Mouse (Mus musculus) fibroblast of lung, adult 2 months (primary cell): ENCODE data around the gene Arfip1.

ENCODE experiments used
- DNase-seq: peaks from one replicate; pipeline ENCODE4 v3.0.0-alpha.2; 2011; ENCODE audit warnings: low read depth

Arfip1 gene

DNA sequence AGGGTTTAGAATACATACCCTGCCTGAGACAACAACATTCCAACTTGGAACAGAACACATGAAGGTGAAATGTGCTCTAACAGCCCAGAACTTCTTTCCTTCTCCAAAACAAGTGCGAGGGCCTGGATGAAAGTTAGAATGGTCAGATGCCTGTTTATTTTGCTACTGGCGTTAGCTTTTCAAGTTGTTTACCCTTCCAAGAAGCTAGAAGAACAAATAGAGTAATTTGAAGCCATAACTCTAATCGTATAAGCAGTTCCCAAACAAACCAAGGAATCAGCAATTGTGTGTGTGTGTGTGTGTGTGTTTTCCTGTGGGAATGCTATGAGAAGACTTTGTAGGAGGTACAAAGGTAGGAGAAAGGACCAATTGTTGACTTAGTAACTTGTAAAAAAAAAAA is 97.5 kb downstream of the Arfip1 start:
- DNase-seq, result no peak

DNA sequence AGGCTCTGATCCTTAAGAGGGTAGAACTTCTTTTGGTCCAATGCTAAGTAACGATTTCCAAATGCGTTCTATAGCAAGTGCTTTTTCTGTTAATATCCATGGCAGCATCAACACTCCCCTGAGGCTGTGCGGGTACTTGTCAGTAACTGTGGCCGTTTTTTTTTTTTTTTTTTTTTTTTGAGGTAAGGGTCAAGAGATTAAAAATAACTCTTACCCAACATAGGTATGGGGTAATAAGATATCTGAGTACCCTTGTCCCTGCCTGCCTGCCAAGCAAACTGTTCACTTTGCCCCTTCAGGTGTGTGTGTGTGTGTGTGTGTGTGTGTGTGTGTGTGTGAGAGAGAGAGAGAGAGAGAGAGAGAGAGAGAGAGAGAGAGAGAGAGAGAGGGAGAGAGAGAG is 98.1 kb downstream of the Arfip1 start:
- DNase-seq, result no peak

DNA sequence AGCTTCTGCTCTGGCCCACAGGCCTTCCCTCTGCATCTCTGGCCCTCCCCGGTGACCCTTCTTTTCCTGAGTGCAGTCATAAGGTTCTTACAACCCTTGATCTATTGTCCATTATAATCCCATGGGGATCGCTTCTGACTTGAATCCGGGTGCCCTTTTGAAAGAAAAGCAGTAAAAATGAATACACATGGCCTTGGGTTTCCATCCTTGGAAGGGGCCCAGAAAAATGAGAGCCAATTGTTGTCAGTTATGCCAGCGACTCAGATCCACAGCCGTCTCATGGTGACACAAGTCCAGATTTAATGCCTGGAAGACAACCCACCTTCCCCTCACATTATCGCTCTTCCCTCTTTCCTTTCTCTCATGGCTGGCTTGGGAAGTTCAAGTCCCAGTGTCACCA is 100.3 kb downstream of the Arfip1 start:
- DNase-seq, result no peak

DNA sequence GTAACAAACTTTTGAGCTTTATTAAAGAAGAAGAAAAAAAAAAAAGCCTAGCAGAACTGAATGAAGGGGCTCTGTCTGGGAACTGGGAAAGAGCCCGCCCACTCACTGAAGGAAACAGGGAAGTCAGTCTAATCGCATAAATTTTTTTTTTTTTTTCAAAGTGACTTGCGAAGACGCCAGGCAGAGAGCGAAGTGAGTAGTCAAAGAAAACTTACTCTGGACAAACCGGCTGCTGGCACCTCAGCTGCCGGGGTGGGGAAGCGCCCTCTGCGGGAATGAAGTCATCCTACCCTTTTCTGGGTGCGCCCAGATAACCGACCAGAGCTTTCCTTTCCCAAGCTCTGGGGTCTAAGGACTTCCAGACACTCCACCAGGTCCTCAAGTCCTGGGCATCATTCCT is 101.3 kb downstream of the Arfip1 start:
- DNase-seq, result peak; percentile 49

DNA sequence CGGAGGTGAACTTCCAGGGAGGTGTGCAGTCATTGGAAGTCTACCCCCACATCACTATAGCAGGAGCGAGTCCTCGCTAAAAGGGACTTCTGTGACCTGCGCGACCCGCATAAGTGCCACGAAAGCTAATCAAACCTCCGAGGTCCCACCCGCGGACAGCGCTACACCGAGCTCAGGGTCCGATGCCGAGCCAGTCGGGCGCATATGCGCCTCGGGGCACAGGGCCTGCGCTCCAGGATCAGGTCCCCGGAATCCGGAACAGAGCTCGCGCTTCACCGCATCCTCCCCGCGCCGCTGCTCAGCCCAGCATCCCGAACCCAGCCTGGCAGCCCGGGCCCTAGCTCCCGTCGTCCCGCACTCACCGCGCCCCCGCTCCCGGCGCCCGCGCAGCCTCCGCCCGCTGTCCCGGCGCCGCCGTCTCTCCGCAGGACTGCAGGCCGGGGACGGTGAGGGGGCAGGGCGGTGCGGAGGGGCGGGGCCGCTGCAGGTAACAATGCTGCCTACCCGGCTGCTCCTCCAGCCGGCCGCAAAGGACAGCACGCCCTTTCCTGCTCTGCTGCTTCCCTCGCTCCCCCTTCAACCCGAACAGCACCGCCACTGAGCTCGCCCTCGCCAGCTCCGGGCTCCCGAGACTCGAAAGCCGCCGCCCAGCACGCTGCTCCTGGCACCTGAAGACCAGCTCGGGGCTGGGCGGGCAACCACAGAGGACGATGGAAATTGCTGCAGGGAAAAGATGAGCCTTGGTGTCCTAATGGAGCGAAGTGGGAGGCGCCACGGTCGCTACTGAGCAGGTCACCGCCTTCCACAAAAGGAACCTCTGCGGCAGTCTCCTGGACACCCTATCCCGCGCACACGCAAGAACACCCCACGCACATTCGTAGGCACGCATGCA is 102.2 kb downstream of the Arfip1 start, which contains the start of gene Fhdc1:
TSS of gene Fhdc1 (minus strand) at position 424 of the 892 bp plus-strand sequence.
- DNase-seq, result no peak

DNA sequence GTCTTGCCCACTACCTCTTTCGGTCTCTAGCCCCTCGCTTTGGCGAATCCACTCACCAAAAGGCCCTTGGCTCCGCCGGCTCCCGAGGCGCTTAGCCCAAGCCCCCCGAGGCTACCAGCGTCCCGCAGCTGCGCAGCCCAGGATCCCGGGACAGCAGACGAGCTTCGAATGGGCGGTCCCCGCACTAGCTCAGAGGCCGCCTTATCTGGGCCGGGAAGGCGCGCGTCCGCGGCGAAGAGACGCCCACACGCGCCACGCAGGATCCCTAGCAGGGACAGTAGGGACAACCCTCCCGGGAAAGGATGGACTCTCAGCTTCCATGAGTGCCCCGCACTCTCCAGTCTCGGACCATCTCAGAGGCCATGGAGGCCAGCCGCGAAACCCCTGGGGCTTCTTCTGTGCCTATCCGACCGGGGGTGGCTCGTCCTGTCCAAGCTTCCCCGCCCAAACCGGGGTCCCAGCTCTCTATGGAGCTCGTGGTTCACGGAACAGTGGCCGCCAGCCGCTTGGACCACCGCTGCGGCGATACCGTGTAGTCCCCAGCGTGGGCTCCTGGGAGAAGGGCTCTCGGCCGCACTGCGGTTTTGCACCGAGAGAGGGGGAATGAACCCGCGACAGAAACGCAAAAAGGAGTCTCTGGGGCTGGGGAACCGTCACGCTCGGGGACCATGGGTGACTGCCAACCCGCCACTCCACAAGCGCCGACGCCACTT is 103.0 kb downstream of the Arfip1 start:
- DNase-seq, result no peak

DNA sequence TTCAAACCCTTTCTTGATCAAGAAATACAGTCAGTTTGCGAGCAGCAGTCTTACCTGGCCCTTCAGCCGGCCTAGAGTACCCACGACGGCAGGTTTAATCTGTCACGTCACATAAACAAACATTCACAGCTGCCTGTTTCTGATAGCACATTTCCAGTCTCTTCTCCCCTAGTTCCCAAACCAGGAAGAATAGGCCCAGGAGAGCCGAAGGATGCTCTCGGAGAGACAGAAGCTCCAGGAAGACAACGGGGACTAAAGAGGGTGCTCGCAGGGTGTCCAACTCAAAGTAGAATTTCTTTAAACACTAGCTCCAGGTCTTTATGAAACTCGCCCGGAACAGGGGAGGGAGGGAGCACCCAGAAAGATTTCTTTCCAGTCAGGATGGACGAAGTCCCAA is 103.5 kb downstream of the Arfip1 start:
- DNase-seq, result no peak

DNA sequence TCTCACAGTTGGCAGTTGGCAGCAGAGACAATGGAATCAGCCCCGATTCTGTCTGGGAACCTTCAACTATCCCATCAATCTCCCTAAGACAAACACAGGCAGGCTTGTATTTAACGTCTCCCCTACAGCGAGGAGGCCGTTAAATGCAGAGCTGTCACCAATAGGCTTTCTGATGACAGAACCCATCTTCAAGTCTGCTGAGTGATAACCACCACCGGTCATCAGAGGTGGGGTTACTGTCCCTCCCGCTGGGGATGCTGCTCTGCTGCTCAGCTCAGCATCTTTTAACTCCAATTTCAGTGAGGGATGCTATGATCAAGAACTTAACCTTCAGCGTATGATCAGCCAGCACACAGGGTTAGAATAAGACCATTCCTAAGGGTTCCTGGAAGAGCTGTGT is 104.2 kb downstream of the Arfip1 start:
- no peak for DNase-seq

DNA sequence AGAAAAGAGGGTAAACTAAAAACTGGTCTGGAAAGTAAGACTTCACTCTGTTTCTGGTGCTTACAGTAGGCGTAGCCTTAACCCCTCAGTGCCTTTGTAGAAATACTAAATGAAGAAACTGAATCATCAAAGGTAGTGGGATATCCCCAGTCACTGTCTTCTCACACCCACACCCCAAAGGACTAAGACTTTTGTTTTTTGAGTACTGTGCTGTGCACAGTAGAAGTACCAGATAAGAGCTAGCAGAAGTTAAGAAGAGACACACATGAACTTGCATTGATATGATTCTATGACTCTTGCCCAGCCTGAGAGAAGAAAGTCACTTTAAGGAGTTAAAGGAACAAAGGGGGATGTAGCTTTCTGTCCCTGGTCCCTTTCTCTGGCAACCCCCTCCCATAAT is 104.9 kb downstream of the Arfip1 start:
- no peak for DNase-seq

DNA sequence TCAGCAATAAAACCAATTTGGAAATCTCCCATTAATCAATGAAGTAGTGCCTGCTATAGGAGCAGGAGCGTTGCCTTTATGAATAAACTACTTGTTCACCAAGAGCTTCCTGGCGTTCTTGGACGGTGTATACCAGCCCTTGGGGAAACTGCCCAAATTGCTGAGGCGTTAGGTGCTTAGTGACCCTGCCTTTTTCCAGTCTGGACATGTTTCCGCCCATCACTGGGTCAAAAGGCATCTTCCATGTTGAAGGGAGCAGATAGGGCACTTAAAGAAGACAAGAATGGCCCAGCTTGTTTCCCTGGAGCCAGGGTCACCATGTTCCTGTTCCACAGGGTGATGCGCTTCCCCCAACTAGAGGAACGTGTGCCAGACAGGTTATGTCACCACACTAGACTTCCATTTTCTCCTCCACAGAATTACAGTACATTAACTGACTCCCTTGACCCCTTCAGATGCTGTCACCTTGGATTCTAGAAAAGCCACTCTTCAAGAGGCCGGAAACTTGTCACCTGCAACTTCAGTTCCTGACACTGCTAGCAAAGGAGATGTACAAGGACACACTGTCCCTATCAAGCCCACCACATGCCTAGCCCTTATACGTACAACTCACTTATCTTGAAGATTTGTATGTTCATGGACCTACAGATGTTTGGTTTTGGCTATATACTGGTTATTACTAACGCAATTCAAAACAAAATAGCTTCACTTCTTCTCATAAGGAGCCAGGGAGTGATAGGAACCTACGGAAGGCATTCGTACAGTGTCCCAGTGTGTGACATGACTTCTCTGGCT is 107.2 kb downstream of the Arfip1 start:
- no peak for DNase-seq

DNA sequence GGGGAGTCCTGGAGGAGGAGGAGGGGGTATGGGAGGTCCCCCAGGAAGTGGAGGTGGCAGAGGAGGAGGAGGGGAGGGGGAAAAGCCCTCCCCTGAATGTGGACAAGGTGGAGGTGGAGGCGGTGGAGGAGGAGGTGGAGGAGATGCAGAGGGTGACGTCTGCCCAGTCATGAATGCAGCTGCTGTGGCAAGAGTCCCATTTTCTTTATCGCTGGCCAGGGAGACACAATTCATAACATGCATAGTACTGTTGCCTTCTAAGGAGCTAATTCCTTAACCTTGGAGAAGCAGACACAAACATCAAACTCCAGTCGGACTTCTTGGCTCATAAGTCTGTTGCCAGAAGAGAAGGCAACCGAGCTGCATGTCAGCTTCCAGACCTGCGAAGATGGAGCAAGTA is 108.0 kb downstream of the Arfip1 start:
- no peak for DNase-seq

DNA sequence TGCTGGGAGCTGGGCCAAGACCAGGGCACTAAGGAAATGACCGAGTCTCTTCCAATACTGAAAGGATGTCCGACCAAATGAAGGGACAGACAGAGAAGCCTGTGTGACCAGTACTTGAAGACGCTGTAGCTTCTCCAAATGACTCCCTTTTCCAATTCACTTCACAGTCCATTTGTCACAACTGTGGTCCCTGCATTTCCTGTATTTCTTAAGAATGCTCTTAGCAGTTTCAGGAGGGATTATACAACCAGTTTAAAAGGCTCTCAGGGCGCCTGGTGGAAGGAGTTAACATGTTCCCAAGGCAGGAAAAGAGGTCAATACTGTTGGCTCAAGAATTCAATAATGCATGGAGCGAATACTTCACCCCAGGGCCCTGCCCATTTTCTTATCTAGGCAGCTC is 109.5 kb downstream of the Arfip1 start:
- DNase-seq, result no peak

DNA sequence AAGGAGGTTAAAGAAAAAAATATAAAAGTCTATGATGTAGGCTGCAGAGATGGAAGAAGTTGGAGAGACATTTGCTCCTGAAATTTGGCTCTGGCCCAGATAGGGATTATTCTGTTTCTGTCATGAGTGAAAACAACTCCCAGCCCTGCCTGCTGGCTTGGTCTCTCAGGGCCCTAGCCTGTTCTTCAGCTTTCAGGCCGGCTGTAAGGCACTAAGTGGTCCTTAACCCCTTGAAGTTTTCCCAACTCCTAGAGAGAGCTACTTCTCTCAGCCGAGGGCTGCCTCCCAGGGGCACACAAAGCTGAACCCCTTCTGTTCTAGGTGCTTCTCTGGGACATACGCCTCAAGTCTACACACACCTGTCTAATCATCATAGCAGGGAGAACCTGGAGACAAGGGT is 109.9 kb downstream of the Arfip1 start:
- no peak for DNase-seq

DNA sequence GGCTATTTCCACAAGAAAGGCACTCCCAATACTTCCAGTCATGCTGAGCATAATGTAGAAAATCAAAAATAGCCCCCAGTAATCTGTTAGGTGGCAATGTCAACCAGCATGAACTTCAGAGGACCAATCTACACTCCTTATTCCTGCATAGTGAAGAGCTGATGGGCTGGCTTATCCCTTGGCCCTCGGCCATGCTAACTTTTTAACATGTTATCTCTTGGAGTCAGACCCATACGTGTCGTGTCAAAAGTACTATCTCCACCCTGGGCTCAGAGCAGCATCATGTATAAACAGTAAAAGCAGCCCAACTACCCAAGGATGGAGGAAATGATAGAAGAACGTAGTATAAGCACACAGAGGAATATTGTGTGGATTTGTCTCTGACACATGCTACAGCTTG is 111.3 kb downstream of the Arfip1 start:
- no peak for DNase-seq

DNA sequence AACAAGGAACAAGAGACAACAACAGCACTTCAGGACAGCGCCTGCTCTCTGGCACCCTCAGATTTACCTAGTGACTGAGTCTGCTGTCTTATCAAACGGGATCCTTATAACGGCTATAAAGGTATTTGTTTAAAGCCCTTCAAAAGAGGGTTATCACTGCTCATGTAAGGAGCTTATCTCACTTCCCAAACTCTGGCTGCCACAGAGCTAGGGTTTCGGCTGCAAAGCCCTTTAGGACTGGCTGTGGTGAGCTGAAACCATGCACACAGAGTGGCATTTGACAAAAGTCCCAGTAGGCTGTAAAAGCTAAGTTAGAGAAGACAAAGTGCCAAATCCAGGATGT is 114.3 kb downstream of the Arfip1 start:
- DNase-seq, result no peak

DNA sequence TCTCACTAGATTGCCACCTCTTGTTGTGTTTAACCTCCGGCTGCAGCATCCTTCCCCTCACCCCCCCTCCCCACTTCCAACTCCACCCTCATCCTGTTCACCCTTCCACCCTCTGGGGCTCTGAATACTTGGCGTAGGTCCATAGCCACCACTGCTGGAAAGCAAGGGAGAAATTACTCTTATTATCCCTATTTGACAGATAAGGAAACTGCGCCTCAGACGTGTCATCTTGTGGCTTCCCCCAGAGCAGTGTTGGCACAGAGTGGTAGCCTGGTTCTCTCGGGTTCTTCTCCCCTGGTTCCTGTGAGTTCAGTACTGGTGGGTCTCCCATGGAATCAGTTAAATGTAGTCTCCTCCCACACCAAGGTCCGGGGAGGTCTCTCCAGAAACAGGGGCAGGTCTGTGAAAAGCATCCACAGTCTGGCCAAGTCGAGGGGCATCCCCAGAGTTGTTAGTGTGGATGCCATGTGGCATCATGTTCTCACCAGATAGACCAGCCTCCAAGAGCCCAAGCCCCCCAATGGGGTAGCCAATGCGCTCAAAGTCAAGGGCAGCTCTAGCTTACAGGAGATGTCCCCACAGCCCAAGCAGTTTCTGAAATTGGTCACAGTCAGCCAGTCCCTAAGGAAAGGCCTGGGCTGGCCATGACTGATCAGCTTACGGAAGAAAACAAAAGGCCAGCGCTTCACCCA is 114.9 kb downstream of the Arfip1 start:
- no peak for DNase-seq

DNA sequence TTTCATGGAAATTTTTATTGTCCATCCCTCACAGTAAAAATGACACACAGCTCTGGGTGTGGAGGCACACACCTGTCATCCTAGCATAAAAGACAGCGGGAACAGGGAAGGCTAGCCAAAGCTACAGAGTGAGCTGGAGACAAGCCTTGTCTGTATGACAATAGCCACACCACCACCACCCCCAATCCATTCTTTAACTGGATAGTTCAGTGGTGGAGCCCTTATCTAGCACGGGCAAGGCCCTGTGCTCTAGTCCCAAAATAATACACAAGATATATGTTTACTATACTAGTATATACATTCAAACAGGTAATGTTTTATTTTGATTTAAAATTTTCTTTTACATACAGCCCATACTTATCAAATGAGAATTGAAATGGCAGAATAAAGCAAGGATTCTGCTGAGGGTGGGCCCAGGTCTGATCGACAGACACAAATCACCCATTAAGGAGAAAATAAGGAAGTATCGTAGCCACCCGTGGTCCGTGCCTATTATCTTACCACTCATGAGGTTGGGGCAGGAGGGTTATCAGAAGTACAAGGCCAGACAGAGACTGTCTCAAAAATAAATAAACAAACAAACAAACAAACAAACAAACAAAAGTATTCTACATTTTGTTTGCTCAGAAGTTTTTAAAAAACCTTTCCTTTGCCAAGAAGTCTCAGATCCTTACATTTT is 116.5 kb downstream of the Arfip1 start:
- no peak for DNase-seq

DNA sequence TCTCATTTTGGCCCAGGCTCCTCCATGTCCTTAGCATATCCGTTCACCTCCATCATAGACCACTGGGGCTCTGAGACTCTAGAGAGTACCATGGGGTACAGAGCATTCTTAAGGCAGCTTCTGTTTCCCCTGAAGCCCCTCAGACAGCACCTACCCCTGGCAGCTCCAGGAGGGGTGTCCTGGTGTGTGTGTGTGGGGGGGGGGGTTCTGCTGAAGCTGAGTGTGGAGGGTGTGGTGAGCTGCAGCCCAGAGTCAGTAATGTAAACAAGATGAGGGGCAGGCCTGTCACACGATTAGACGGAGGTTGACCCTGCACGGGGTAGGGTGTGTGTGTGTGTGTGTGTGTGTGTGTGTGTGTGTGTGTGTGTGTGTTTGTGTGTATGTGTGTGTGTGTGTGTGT is 120.7 kb downstream of the Arfip1 start:
- DNase-seq, result no peak

DNA sequence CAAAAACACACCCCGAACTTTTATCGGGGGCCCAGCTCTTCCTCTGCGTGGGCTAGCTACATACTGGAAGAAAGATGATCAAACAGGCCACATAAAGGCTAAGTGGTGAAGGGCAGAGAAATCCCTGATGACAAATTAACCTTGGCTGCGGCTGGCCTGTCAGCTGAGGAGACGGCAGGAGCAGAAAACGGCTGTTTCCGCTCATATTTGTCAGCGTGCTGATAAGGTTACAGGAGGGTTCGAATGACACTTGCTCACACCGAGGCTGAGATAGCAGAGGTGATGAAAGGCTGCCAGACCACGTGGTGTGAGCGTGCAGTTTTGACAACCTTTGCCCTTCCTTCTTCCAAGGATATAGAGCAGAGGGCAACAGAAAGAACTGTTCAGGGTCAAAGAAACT is 121.5 kb downstream of the Arfip1 start:
- no peak for DNase-seq

DNA sequence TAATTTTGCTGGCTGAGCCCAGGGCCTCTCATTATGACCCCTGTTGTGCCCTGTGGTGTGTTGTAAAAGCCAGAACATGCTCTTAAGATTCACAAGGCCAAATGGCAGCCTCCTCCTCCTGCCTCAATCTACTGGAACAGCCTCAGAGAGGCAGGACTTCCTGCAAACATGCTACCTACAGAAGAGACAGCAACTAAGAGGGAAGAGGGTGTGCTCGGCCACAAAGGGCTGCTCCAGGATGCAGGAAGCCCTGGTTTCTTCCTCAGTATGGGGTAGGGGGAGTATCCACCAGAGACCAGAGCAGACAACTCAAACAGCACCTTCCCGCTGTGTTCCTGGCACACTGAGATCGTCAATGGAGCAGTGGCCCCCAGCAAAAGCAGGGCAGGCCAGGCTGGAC is 121.9 kb downstream of the Arfip1 start:
- DNase-seq, result no peak

DNA sequence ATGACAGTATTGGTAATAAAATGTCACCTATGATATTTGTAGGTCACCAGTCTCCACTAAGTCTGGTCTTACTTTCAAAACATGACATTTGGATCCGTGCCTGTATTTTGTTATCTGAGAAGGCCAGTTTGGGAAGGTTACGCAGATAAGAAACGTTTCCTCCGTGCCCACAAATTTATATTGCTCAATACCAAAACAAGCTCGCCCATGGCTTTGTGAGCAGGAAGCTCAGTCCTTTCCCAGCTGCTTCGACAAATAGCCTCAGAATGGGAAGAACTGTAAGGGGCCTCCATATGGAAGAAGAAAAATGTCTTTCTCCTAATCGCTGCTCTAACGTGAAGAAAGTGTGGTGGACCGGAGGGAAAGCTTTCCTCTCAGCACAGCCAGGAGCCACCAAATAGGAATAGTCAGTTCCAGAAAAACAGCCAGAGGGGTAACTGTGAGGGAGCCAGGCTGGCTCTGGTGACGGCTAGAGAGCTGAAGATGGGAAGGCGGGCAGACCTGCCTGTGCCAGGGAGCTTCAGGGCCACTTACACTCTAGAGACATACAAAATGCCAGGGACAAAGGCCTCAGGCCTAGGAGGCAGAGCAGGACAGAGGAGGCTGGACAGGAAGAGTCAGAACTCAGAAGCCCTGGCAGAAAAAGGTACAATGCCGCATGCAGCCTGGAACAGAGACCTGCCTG is 126.5 kb downstream of the Arfip1 start:
- no peak for DNase-seq
